Comparison of ENCODE assay signal across 28 mouse cellular contexts in the genomic region with DNA sequence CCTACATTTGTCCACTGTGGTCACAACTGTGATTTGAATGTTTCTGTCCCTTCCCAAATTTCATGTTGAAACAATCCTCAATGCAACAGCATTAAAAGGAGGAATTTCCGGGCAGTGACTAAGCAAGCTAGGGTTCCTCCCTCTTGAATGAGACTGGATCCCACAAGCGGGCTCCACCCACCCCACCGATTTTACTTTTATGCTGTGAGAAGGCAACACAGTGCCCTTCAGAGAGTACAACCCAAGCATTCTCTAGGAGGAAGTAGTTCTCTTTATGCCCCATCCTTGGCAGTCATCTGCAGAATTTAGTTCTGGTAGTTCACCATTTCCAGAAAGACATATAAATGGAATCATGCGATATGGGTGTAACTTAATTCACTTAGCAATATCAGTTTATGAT. TPM values are rescaled to one million over a fixed set of nuclear protein-coding genes. Genes with fewer than 3 reads are reported as not detected.
DNase-seq lines count a peak whose midpoint lies in the region; ATAC-seq lines count a peak whose summit lies in the region.
"Had no signal": no experiment of that assay in that cellular context is flagged by ENCODE, and none has a peak within 500 bp of the region (broad histone marks: within the 10 kb centered on the region; RNA-seq: fewer than 3 reads in every experiment).

No protein-coding gene starts in this region.

- 80% methylated on average over 4 of the region's 4 CpGs for WGBS in forebrain, embryonic 15.5 days

- H3K36me3 ChIP-seq in forebrain, embryonic 15.5 days, result no peaks in the 10 kb centered on the region
- H3K36me3 ChIP-seq: heart, embryonic 15.5 days; liver, embryonic 12.5 days; midbrain, embryonic 10.5 days; midbrain, embryonic 15.5 days had no signal

- H3K9me3 ChIP-seq in forebrain, embryonic 15.5 days, result no peaks in the 10 kb centered on the region
- H3K9me3 ChIP-seq: heart, embryonic 15.5 days; liver, embryonic 12.5 days; midbrain, embryonic 10.5 days; midbrain, embryonic 15.5 days had no signal

- no peaks in the 10 kb centered on the region for H3K27me3 ChIP-seq in forebrain, embryonic 15.5 days
- H3K27me3 ChIP-seq: midbrain, embryonic 15.5 days had no signal

- DNase-seq in heart, adult 9 months (ENCODE audit: low spot score in 2 of 2), result peak; percentile 25 to 31
- no peak for DNase-seq in heart, postnatal 36 days
- no peak for DNase-seq in cerebellum, postnatal 25 days
- DNase-seq: adrenal gland, postnatal 14 days; cerebellum, adult 11-12 months; cerebellum, adult 9-11 months; forebrain, postnatal 0 days; gastrocnemius, postnatal 10 days; kidney, adult 9 months; kidney, postnatal 10 days; left cerebral cortex, postnatal 4 days; liver, postnatal 0 days; lung, postnatal 4 days; right cerebral cortex, postnatal 25 days; thymus, adult 2 months; thymus, postnatal 36 days had no signal

- no peak overlapping the region for H3K27ac ChIP-seq in forebrain, embryonic 15.5 days (replicated peaks)
- H3K27ac ChIP-seq: heart, adult 2 months; heart, embryonic 15.5 days; hindbrain, embryonic 14.5 days; left cerebral cortex, adult 2 months; liver, embryonic 12.5 days; midbrain, embryonic 10.5 days; midbrain, embryonic 15.5 days had no signal

- intact Hi-C loops in heart, postnatal 36 days (cut with DNase I), result no loop called here

- no peak overlapping the region for H3K9ac ChIP-seq in forebrain, embryonic 15.5 days (replicated peaks)
- H3K9ac ChIP-seq: forebrain, postnatal 0 days; heart, embryonic 15.5 days; hindbrain, embryonic 14.5 days; liver, embryonic 12.5 days; liver, postnatal 0 days; midbrain, embryonic 15.5 days had no signal

- no peaks in the 10 kb centered on the region for H3K4me1 ChIP-seq in forebrain, embryonic 15.5 days
- H3K4me1 ChIP-seq: heart, embryonic 15.5 days; liver, embryonic 12.5 days; midbrain, embryonic 10.5 days; midbrain, embryonic 15.5 days had no signal

- no peak overlapping the region for H3K4me2 ChIP-seq in forebrain, embryonic 15.5 days (replicated peaks)
- H3K4me2 ChIP-seq: heart, embryonic 15.5 days; hindbrain, embryonic 14.5 days; liver, embryonic 12.5 days; midbrain, embryonic 15.5 days had no signal

- H3K4me3 ChIP-seq in forebrain, embryonic 15.5 days, result no peak overlapping the region
- H3K4me3 ChIP-seq: erythroblast, embryonic 14.5 days; heart, adult 2 months; heart, embryonic 15.5 days; left cerebral cortex, adult 2 months; liver, embryonic 12.5 days; midbrain, embryonic 10.5 days; midbrain, embryonic 15.5 days had no signal

- ATAC-seq in common myeloid progenitor, adult 5-6 weeks (replicated peaks; ENCODE audit: low read depth, poor library complexity, severe bottlenecking), result peak; percentile 69
- peak; percentile 71 for ATAC-seq in megakaryocyte progenitor cell, adult 5-6 weeks (replicated peaks; ENCODE audit: poor library complexity)
- ATAC-seq in forebrain, embryonic 15.5 days (replicated peaks), result no peak
- ATAC-seq: forebrain, postnatal 0 days; intestine, postnatal 0 days; liver, embryonic 12.5 days; liver, postnatal 0 days; midbrain, embryonic 15.5 days had no signal

RNA-seq across cellular contexts. Expression of gene Mfsd6, which starts 6.9 kb away (rescaled TPM):
- total RNA-seq in heart, postnatal 36 days (2021), result 10 to 100 TPM; 18.8 to 21.6 TPM
- 6.8 and 14.7 TPM in 2 replicates for total RNA-seq in common myeloid progenitor, adult 5-6 weeks (2017)
- 5.4 and 6.2 TPM in 2 replicates for total RNA-seq in megakaryocyte progenitor cell, adult 5-6 weeks (2015)
- 3.5 and 5.0 TPM in 2 replicates for total RNA-seq in megakaryocyte progenitor cell, adult 5-6 weeks (2017)
- 6.7 and 7.9 TPM in 2 replicates for polyA plus RNA-seq in forebrain, embryonic 15.5 days (2015; fragmentation: Nextera tagmentation; extraction: Ambion mirVana)
- polyA plus RNA-seq: erythroblast, embryonic 14.5 days had no signal

Comparison
In these comparisons a context has a peak if more than half of its experiments do, and no peak if none do; other contexts are left out.
1. DNase-seq: peak in heart, adult 9 months (2 of 2); none in heart, postnatal 36 days (0 of 2) and cerebellum, postnatal 25 days (0 of 2).